Mouse (Mus musculus) heart, adult 2 months (tissue): ENCODE data around the gene Rec8.

Experiments
- CTCF ChIP-seq: fragments of 200-600 bp; IDR thresholded peaks from 2 replicates; pipeline ENCODE4 v1.8.1; 2022; ENCODE audit warnings: antibody characterized with exemption, mild to moderate bottlenecking, moderate library complexity
- POLR2A ChIP-seq: fragments of 200-500 bp; IDR thresholded peaks from 2 replicates; pipeline ENCODE4 v1.6.1; 2011; ENCODE audit warnings: mild to moderate bottlenecking, low read depth, low read length, control low read depth; ENCODE audit not compliant: insufficient read depth

DNA sequence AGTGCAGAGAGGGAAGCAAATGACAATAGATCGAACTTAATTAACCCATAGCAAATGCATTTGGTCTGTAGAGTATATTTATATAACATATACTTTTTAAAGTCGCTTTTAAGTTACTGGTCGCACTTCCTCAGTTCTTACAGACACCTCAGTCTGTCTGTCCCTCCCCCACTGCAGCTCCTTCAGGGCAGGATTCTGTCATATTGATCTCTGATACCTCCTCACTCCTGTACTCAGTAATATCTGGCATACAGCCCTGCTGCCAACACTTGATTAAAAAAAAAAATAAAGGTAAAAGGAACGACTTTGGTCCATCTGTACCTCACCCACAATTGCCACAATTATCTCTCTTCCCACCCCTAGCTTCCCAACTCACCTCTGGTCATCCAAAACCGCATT is 33.5 kb upstream of the Rec8 start:
- TF ChIP-seq CTCF (no peak), POLR2A (no peak)
